Mouse (Mus musculus) adrenal gland, postnatal 14 days (tissue): ENCODE measurements around the gene Sox5. TPM values are rescaled to one million over a fixed set of nuclear protein-coding genes. Genes with fewer than 3 reads are reported as not detected.

Experiments used
- DNase-seq: peaks from one replicate; pipeline ENCODE4 v3.0.0; 2021; ENCODE audit warnings: mixed read lengths
- total RNA-seq: library from RNA; stranded (reverse); gene quantifications from 2 replicates; pipeline ENCODE4 v1.2.3, GENCODE M21; 2021

The Sox5 gene
- total RNA-seq, 1 experiment from 2014 or later, result 18.5 TPM

DNA sequence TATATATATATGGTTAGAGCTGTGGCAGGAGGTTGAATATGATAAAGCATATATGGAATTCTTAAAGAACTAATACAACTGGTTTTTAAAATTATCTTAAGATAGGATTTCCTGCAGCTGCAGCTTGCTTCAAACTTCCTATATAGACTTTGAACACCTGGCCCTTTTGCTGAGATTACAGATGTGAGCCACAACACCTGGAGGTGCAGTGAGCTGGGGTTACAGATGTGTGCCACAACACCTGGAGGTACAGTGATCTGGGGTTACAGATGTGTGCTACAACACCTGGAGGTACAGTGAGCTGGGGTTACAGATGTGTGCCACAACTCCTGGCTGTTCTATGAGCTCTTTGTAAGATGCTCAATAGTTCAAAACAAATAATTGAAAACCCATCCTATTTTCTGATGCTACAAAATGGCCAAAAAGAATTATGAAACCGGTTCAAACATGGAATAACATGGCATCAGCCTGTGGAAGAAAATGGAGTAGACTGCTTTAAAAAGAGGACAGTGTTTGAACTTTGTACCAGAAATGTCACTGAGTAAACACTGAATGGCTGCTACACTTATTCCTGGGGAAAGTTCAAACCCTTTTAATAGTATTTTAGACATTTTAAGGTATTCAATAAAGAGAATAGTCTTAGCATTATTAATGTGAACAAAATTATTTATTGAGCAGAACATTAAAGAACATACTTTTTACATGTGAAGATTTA lies 695.5 kb downstream of the Sox5 start:
- DNase-seq, result no peak

DNA sequence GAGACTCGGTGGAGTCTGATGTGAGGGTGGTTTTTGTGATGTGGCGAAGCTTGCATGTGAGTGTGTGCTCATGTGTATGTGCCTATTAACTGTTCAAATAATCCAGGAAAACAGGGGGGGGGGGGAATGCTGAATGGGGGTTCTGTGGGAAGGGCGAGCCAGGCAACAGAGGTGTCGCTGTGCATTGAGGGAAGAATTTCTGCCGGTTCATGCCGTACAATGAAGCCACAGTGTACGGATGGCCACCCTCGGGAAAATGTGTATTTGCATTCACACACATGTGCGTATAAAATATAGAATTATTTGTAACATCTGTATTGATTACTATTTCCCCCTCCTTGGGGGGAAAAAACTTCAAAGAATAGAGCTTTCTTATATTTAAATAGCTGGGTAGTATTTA lies 699.5 kb downstream of the Sox5 start:
- DNase-seq, result no peak

DNA sequence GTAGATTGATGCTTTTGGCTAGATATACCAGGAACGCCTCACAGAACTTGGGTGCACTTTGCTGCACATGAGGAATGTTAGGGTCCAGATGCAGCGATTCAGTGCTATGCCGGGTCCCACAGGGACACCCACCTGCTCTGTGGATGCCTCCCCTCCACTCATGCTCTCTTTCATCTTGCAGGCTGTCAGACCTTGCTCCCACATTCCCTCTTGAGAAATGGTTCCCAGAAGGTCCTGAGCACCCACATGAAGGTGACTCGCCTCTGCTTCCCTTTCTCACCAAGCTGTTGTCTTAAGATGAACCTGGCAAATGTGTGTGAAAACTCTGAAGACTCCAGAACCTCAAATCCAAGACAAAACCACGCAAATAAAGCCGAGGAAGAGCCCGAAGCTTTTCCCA lies 704.0 kb downstream of the Sox5 start:
- DNase-seq, result no peak

DNA sequence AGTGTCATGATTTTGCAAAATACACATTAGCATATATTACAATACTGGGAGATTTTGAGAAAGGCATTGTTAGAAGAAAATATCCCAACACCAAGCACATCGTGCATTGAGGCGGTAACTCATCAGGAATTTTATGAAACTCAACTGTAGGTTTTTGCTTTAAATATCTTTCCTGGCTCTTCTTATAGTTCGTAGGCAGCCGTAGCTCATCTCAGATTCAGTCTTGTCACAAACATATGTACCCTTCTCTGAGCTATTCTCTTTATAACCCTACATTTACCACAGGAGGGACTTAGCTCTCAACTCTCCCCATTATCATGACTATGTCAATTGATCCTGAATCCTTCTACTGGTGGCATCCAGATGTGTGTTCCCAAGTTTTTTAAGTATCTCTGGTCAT lies 705.4 kb downstream of the Sox5 start:
- DNase-seq, result no peak

DNA sequence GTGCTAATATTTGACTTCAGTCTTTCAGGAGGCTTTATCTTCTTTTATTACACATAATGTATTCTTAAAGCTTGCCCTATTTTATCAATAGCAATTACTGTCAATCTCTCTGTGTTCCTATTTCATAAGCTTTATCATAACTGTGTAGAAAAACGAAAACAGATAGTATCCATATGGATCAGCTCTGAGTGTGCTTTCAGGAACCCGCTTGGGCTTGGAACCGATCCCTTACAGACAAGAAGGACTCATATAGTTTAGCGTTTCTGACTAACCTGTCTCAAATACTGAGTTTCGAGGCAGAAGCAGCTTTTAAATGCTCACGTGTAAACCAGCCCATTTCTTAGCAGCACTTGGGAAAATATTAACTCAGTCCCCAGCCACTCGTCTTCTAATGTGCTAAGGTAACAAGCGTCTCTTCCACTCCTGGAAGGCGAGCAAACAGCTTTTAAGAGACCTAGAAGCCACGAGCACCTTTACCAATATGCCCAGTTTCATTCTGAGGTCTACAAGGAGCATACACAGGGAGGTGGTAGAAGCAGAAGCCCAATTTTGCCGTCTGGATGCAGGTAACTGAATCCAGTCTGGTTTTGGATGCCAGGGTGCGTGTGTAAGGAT lies 706.3 kb downstream of the Sox5 start:
- no peak for DNase-seq

DNA sequence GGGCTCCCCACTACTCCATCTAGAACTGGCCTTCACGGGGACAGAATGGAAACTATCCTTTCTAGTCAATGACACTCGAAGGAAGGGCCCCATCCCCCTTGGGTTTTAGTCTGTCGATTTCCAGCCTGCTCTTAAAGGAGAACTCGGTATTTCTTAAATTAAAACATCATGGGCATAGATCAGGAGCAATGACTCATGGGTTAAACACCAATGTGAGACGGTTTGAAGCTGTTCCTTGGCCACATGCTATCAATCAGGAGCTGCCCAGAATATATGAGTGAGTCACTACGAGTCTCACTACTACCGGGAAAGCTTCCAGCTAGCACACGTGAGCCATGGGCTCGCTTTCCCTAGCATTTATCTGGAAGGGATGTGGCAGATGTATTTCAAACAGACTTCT lies 707.0 kb downstream of the Sox5 start:
- peak; percentile 65 for DNase-seq

DNA sequence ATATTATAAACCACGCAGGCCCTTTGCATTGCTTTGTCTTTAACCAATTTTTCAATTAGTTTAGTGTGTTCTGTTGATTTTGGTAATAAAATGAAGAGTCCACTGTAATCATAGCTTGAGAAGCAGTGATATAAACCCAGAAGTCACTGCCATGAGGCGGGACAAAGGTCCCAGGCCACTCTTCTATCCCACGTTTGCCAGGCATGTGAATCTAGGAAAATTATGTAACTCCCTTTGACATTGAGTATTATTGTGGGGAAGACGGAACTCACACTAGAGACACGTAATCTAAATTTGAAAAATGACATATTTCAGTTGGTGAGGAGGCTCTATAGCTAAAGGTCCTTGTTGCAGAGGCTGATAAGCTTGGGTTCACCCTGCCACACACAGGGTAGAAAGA lies 711.3 kb downstream of the Sox5 start:
- no peak for DNase-seq

DNA sequence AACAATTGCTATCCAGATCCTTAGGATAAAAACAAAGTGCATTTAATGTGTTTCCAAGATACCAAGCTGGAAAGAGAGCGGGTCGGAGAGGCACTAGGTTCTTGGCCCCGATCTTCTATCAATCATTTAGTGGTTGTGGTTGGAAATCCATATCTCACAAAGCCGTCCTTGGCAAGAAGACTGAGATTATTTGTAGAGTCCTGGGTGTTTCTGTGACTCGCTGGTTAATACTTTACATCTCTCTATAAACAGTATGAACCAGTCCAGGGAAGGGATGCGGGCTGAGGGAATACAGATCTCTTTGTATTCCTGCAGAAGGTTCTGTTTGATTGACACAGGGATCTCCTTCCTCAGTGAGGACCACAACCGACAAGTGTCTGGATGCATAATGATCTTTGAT lies 714.3 kb downstream of the Sox5 start:
- no peak for DNase-seq

DNA sequence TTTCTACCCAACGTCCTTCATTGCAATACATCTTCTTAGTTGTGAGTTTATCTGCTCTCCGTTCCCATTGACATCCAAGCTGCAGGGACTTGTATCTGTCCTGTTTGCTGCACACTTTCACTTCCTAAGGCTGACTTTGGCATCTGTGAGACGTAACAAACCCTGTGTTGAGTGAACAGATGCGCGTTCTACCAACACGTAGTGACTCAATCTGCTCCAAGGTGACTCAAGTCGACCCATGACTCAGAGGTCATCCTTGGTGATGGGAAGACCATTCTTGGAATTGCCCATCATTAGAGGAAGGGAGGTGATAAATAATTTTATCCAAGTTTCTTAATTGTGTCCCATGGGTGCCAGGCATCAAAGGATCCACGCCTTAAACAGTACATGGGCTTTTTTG lies 719.3 kb downstream of the Sox5 start:
- no peak for DNase-seq

DNA sequence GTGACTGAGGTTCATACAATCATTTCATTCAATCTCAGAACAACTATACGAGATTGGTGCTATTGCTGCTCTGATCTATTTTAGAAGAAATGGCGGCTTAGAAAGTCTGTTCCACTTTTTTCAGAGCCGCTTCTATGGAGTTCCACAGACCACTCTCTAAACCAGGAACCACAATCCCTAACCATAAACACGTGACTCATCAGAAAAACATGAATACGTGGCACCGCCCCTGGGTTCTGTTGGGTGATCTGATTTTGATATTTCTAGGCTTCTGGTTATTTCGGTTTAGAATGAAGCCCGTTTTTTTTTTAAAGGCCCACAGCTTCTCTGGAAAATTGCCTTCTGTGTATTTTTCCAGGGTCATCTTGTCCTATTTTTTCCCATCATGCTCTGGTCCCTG lies 720.0 kb downstream of the Sox5 start:
- DNase-seq, result no peak

DNA sequence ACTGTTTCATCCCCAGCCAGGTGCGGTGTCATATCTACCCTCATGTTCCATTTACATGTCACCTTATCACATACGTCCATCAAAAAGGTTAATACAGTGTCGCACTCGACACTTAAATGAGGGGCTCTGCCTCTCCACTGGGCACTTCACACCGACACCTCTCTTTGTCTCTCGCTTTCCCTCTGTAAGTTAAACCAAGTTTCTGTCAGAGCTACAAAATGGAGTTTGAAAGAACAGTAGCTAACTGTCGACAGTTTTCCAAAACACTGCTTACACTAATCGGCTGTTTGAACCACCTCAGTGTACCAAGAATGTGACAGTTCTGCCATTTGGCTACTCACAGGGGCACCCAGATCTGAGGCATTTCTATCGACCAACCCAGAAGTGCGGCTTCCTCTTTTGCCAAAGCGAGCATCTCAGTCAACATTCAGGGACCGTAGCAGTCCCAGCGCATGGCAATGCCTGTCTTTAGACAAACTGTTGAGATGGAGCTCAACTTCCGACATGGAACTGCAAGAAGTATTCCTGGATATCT lies 724.6 kb downstream of the Sox5 start:
- DNase-seq, result no peak

DNA sequence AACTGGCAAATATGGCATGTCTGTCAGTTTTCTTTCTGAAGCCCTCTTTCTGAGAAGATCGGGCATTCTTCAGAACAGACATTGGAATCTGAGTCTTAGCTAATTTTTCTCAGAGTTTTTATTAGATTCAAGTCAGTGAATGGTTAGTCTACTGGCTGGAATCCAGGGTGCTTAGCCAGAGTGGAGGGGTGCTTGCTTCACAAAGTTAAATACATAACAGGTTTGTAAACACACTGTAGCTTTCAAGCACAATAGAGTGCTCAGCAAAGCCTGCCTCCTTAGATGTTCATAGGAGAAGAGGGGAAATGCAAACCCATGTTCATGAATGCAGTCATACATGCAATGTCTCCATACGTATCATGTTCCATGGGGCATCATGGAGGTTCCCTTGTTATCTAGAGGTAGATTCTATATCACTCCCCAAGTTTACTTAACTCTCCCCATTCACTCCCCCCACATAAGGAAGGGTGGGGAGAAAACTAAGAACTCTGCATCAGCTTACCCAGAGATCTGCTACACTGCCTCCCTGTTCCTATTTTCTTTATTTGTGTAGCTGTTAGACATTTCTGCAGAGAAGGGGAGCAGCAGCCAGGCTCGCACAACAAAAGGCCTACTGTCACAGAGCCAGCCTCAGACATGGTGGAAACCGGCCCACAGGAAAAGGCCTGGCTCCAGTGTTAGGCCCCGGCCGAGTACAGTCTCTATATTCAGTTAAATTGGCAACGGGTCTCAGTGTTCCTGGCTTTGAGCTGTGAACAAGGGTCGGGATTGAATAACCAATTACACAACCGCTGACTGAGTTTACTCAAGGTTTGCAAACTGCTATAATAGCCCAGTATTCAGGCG lies 725.3 kb downstream of the Sox5 start:
- peak; percentile 40 for DNase-seq

DNA sequence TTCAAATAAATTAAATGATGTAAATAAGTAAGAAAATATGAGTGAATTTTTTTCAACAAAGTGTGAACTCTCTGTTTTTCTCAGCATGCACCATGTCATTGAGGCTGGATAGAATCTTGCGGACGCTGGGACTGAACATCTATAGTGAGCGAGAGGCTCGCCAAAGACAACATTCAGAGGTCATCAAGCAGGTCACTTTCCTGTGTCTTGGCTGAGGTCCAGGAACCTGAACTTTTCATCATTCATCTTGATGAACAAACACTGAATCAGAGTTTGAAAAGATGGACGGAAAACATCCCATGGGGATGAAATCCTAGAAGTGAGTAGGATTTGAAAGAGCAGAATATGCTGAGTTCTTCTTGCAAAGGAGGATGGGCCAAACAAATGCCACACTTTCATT lies 729.3 kb downstream of the Sox5 start:
- no peak for DNase-seq

DNA sequence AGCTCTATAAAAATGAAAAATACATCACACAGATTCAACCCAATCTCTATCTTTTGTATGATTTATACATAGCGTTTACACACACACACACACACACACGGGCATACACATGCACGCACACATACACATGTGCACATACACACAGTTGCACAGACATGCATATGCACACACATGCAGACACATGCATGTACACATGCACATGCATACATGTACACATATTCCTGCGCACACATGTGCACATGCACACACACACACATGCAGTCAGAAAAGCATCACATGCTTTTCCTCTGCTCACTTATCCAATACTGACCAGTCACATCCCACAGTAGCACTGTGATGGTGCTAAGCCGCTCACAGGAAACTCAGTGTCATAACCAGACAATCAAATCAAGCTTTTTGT lies 730.5 kb downstream of the Sox5 start:
- DNase-seq, result no peak

DNA sequence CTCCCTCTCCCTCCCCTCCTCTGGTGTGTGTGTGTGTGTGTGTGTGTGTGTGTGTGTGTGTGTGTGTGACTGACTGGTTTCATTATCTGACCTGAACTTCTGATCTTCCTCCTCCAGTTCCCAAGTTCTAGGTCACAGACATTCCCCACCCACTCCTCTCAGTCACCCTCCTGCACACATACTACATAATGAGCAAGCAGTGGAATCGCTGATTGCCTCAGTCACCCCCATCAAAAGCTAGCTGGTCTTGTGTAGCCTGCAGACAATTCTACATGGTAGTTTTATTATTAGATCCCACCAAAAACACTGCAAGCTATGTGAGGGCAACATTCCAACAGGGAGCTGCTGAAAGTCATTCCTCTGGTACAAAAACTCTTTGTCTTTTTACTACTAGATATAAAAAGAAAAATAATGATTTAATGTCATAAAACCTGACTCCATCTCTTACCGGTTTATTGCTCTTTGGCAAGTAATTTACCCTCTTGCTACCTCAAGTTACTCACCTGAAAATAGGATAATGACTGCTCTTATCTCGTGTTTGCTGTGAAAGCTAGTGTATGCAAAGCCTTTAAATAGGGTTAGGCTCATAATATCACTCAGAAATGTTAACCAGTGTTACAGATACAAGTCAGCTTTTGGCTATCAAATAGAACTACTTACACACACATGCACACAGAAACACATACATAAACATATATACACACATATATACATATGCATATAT lies 733.4 kb downstream of the Sox5 start:
- no peak for DNase-seq

DNA sequence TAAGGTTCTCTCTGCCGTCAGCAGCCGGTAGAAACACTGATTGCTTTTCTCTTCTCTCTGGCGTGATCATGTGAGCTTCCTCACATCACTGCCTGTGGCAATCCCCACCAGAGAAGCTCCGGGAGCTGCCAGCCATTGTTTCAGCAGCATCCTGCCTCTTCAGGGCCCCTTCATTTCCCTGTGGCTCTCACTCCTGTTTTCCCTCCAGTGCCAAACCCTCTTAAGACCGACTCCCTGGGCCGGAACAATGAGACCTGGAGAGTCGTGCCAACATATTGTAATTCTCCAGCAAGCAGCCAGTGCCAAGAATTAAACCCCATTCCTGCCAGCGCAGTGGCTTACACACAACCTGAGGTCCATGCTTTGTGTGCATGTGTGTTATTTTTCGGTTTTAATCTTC lies 736.3 kb downstream of the Sox5 start:
- DNase-seq, result no peak

DNA sequence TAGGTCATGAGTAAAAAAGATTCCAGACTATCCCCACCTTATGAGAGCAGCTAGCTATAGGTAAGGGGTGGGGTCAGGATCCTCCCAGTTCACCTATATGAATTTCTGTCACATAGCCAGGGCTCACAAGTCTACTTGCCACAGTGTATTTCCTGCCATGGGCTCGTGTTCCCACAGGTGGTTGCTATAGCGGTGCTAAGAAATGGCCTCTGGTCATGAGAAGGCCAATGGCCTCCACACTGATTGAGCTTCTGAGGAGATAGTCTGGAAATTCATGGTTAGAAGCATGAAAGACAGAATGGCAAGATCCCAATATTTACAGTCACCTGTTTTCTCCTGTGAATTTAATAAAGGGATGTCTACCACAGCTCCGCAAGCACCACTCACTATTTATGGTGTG lies 737.4 kb downstream of the Sox5 start:
- no peak for DNase-seq

DNA sequence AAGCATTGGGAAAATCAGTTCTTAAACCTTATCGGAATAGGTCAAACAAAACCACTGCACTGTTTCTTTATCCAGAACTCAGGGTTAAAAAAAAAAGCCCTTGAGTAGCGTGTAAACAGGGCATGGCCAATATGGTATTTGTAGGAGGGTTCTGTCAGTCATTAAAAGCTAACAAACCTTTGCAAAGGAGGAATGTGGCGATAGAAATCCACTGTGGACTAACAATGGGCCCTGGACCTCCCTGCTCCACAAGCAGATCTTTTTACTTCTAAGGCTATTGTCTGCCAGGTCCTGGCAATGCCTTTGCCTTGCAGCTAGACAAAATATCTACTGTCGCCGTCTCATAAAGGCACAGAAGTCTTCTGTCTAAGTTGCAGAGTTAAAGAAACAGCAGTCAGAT lies 738.8 kb downstream of the Sox5 start:
- no peak for DNase-seq

DNA sequence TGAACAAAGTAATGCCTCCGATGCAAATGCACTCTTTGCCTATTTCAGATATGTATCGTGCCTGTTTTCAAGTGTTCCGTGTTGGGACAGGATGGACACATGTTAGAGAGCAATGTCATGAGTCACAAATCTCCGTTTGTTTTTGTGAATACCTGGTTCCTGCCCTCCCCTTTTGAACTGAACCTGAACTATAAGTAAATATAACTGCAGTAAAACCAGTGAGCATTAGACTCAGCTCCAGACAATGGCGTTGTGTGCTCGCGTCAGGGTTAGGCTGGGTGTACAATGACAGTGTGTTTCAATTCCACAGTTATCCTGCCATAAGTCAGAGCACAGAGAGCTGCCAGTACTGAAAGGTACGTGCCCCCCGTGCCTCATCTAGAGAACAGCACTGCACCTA lies 739.8 kb downstream of the Sox5 start:
- DNase-seq, result no peak

DNA sequence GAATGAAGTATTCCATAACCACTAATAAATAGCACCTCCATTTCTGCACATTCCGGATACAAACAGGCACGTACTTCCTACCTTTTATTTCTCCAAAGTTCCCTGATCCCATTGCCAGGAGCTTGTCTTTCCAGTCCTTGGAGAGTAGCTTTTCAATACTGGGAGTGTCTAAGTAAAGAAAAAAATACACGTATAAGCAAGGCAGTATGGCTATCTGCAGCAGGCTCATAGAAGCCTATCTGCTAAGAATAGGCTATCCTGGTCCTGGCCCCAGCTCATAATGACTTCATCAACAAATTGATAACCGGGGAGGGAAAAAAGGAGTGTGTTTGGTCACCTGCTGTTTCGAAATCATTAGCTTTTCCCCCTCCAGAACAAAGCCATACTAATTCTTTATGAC lies 740.6 kb downstream of the Sox5 start:
- no peak for DNase-seq

DNA sequence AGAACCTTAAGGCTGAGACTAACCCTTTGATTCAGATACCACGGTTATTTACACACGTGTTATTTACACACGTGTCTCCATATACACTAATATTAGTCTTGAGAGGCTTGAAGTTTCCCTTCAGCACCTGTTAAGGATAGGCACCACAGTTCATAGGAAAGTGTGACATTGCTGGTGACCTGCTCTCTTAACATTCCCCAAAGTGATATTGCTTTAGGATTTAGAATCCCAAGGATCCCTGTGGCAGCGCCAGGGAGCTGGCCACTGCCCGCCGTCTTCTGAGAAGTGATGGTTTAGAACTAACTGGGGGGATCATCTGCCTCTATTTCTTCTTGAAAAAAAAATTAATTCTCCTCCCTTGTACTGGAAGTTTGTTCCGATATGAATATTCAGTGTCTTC lies 741.4 kb downstream of the Sox5 start:
- no peak for DNase-seq

DNA sequence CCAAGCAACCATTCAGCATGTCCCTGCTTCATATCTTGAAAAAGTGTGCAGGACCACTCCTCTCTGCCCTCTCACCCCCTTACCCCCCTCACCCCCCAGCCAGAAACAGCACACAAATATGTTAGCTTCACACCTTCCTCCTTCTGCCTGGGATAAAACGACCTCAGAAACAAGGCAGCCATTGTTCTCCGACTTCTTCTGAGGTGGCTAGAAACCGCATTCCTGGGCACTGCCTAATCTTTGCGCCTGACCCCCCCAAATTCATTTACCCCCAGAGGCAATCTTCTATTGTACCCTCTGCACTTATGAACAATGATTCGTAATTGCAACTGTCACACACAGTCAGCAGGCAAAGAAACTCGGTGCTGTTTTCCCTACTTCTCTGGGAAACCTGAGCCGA lies 742.6 kb downstream of the Sox5 start:
- DNase-seq, result no peak

DNA sequence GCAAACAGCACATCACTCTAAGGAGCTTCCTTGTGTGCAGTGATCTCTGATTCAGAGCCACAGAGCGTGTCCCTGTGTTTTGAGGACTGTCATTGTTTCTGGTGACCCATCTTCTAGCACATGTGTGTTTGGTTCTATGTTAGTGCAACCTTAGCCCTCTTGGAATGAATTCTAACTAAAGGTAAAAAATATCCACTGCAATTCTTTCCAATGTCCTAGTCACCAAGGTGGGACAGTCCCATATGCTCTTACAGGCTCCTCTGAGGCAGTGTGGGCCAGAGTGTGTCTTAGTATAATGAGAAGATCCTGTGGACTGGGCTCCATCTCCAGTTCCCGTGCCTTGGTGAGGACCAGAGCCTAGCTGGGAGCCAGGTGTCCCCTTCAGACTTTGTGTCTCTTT lies 748.6 kb downstream of the Sox5 start:
- no peak for DNase-seq
